Mouse (Mus musculus) stomach, postnatal 0 days (tissue): Measurements from ENCODE around the gene Npas2.

ENCODE experiments used
- CTCF ChIP-seq: IDR thresholded peaks from 2 replicates; pipeline ENCODE4 v1.5.1; 2016; ENCODE audit warnings: antibody characterized with exemption, low read depth, mild to moderate bottlenecking, moderate library complexity
- EP300 ChIP-seq: optimal IDR thresholded peaks from 2 replicates; pipeline ENCODE3; 2016; ENCODE audit warnings: antibody characterized with exemption

DNA sequence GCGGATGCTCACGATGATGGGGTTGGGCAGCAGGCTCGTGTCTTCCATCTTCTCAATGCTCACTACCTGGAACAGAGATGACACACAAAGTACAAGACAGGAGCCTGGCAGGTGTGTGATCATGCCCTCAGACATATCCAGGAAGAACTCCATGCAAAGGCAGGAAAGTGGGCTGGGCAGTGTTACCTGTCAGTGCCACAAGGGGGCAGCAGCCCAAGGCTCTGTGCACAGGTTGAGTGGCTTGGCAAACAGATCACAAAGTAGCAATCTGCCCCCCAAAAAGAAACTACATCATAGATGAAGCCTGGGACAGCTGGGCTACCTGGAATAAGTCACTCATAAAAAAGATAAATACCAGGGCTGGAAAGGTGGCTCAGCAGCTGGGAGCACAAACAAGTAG, 198.7 kb downstream of the Npas2 start:
- TF ChIP-seq EP300 (no peak), CTCF (peak; percentile 96)
